Mouse (Mus musculus) thymus, postnatal 10 days (tissue): ENCODE results near the gene Elof1.
A peak's percentile ranks its signal among the peaks of the same experiment; 100 is the strongest.

Experiments used
- DNase-seq, 2 experiments: peaks; one replicate each; pipeline ENCODE4 v3.0.0; 2021; ENCODE audit warnings: low spot score in 2 of 2

Elof1 gene

DNA sequence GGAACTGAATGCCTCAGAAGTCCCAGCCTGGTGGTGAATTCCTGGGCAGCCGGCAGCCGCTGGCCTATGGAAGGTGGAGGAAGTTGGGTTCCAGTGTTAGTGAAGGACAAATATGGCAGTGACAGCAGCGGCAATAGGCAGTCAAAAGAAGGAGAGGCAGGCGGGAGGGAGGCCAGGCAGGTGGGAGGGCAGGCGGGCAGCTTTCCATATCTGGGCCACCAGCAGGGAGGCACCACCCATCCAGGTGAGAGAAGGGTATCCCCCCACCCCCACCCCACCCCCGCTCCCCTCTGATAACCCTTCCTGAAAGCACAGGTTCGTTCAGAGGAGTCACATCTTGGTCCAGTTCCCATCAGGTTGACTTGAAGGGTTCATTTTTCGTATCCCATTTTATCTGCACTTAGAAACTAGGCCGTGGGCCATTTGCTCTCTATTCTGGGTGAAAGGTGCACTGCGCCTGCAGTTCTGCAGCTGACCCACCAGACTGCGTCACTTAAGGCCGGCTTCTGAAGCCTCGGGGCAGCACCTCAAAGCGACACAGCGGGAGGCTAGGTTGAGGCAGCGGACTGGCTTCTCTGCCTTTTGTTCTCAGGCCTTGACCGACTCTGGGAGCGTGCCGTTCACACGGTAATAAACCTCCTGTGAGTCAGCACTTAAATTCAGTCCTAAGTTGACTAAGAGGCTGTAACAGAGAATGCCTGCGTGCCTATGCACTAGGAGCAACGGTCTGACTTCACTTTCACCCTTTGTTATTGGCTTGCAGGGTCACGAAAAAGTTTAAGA is 20.0 kb upstream of the Elof1 start:
- no peak for DNase-seq

DNA sequence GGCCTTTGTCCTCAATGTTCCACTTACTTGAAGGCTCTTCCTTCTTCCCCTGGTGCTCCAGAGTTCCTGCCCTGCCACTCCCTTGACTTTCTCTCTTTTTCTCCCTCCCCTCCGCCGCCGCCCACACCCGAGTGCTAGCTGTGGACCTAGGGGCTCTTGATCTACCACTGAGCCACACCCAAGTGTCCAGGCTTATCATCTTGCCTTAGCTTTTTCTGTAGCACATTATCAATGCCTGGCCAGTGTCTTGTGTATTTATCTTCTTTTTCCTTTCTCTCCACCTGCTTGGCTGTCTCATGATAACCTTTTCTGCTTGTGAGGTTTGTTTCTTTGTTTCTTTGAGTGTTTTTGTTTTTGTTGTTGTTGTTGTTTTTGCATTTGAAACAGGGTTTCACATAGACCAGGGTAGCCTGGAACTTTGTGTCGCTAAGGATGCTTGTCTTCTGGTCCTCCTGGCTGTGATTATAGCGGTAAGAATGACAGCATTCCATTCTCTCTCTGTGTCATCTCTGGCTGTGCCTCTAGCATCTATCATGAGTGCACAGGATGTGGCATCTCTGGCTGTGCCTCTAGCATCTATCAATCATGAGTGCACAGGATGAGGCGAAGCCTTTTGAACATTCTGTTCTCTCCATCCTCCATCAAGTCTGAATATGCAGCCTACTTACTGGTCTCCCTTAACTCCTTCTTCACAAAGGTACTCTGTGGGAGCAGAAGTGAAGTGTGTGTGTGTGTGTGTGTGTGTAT is 18.8 kb upstream of the Elof1 start, which contains the start of gene Acp5:
Gene Acp5, minus strand, starts transcription at position 68 of the 747 bp plus-strand sequence.
- DNase-seq: peak; percentile 20 to 37

DNA sequence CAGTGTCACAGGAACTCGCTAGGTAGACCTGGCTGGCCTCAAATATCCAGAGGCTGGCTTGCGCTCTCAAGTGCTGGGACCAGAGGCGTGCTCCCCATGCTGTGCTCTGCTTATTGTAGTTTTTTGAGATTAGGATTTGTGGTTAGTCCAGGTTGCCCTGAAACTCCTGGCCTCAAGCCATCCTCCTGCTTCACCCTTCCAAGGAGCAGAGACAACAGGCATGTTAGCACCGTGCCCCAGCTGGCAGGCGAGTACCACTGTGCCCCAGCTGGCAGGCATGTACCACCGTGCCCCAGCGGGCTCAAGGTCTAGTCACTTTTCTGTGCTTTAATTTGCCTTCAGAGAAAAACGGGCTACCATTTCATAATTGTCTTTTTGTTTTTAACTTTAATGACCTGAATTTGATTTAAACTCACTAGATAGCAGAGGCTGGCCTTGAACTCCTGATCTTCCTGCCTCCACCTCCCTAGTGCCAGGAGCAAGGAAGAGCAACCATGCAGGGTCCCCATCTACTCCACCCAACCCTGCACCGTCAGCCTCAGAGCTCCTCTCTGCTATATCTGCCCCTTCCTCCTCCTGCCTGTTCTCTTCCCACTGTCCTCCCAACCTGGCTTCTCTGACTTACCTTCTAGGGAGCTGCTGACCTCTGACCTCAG is 18.1 kb upstream of the Elof1 start:
- peak; percentile 14 to 18 for DNase-seq

DNA sequence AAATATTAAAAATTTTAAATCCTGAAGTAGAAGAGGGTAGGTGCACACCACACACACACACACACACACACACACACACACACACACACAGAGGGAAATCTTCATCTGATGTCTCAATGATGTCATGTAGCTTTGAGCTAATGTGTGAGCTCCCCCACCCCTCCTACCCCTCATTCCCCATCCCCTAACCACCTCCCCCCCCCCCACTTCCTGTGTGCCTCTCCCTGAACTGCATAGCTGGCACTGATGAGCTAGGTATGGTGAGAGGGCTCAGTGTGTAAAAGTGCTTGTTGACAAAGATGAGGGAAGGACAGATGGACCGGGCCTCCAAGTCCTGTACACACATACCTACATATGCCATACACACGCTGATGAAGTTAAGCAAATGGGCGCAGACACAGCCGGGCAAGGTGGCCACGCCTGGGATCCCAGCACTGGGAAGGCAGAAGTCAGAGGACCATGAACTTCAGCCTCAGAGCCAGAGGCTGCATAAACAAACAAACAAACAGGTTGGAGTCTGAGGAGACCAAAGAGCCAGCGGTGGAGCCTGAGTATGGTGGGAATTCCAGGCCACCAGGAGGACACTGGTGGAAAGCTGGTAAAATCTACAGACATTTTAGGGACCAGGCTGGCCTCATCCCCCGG is 17.4 kb upstream of the Elof1 start:
- DNase-seq: peak; percentile 17 to 29

DNA sequence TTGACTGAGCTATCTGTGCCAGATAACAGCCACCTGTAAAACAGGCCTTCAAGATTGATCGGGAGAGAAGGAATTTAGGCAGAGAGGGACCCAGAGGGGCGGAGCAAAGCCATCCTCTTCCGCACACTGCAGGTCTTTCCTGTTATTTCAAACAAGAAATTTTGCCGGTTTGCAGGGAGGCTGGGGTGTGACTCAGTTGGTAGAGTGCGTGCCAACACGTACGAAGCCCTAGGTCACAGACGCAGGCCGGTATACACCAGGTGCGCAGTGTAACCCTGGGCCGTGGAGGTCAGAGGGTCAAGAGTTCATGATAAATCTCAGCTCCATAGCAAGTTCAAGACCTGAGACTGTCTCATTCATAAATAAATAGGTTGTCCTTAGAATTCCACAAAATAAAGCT is 15.2 kb upstream of the Elof1 start:
- no peak for DNase-seq

DNA sequence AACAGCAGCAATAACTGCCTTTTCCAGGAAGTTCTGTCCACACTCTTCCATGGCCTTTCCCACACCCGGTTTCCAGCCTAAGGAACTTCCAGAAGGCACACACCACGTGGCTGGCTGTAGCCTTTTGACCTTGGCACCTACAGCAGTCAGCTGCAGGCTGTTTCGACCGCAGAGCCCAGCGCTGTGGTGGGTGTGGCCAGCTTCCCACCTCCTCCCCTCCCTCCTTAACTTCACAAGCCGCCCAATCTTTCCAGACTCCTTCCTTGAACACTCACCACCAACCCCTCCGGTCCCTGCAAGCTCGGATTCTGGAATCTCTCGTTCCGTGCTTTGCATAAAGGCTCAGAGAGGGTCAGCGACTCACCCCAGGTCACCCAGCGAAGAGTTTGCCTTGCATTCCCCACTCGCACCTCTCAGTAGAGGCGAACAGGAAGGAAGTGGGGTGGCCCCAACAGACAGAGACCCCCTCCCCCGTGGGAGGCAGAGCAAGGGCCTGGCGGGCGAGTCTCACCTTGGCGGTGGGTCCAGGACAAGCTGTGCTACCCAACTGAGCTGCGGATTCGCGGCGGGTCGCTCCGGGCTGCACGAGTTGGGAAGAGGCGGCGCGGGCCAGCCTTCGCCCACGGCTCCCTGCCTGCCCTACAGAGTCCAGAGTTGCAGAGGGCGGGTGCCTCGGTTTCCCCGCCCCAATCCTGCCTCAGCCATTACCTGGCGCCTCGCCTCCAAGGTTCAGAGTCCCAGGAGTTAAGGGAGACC is 14.4 kb upstream of the Elof1 start:
- DNase-seq: peak; percentile 78 to 80

DNA sequence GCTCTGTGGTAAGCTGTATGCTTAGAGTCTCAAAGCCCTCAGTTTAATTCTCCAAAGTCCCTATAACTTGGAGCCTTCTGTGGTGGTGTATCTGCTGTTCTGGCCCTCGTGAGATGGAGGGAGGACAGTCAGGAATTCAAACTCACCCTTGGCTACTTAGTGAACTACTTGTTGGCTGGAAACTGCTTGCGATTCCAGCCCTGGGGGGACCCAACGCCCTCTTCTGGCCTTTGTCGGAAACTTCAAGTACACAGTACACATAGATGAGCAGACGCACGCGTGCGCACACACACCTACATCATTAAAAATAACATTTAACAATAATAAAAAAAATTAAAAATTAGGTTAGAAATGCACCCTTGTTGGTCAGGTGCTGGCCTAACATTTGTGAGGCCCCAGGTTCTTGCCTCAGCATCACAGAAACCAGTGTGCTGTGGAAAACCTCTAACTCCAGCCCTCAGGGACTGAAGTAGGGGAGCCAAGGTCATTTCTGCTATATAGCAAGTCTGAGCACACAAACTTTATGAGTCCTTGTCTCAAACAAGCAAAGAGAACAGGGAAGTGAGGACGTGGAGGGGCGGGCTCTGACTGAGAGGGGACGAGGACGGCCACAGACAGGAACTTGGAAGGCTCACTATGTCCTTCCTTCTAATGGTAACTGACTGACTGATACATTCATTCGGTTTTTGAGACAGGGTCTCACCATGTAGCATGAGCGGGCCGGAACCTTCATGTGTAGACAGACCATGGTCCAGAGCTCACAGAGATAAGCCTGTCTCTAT is 8.5 kb upstream of the Elof1 start:
- DNase-seq: no peak

DNA sequence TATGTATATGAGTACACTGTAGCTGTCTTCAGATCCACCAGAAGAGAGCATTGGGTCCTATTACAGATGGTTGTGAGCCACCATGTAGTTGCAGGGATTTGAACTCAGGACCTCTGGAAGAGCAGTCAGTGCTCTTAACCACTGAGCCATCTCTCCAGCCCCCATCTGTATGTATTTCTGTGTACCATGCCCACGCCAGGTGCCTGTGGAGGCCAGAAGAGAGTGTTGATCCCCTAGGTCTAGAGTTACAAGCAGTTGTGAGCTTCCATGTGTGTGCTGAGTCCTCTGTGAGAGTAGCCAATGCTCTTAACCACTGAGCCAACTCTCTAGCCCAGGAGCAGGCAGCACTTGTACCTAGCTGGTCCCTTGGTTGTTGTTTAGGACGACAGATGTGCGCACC is 7.2 kb upstream of the Elof1 start:
- DNase-seq: no peak

DNA sequence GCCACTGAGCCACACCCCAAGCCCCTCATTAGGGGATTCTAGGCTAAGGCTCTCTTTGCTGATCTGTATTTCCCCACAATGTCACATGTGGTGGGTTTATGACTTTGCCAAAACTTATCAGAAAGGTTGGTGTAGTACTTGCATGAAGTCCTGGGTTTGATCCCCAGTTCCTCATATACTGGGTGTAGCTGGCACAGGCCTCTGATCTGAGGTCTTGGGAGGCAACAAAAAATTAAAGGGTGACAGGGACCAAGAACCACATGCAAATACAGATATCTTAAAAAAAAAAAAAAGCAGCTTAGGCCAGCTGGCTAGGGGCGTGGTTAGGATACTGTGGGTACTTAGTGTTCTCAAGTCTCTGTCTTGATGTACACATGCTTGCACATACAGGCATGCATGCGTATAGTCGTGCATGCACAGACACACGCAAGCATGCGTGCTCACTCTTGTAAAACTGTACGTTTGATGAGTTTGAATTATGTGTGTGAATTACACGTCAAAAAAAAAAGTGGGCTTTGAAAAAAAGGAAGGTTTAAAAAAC is 6.2 kb upstream of the Elof1 start:
- no peak for DNase-seq

DNA sequence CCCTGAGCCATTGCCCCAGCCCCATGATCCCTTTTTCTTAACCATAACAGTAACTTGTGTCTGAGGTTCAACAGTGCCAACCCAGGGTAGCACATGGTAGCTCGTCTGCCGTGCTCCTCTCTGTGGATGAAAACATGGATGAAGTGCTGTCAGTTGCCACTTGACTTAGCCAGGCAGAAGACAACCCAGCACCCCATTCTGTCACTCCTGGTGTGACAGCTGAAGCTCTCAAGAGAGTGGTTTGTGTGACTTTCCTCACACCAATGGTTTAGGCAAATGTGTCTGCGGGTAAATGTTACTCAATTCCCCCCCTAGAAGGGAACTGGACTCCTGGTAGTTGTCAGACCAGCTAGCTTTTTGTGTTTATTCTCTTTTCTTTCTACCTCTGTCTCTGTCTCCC is 5.0 kb upstream of the Elof1 start:
- DNase-seq: no peak

DNA sequence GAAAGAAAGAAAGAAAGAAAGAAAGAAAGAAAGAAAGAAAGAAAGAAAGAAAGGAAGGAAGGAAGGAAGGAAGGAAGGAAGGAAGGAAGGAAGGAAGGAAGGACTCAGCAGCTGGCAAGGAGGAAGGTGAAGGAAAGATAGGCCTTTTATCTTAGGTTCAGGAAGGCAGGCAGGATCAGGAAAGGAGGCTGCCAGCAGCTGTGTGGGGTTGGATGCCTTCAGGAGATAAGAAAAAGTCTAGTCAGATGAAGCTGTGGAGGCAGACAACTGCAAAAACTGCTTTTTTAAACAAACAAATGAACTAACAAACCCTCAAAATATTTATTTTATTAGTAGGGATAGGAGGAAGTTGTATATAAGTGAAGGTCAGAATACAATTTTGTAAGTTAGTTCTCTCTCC is 4.6 kb upstream of the Elof1 start:
- DNase-seq: no peak

DNA sequence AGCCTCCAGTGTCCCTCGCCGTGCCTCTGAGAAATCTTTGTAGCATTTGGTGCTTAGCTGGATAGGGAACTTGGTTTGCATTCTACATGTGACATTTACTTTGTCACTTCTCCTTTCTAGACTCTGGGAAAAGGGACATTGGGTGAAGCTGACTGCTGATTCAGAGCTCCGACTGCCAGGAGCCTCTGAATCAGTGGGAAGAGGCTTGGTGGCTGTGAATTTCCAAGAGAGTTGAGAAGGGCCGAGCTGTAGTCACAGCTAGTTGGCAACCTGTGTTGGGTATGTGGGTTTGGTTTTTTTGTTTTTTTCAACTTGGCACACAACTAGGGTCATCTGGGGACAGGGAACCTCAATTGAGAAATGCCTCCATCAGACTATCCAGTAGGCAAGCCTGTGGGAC is 2.6 kb upstream of the Elof1 start:
- no peak for DNase-seq

DNA sequence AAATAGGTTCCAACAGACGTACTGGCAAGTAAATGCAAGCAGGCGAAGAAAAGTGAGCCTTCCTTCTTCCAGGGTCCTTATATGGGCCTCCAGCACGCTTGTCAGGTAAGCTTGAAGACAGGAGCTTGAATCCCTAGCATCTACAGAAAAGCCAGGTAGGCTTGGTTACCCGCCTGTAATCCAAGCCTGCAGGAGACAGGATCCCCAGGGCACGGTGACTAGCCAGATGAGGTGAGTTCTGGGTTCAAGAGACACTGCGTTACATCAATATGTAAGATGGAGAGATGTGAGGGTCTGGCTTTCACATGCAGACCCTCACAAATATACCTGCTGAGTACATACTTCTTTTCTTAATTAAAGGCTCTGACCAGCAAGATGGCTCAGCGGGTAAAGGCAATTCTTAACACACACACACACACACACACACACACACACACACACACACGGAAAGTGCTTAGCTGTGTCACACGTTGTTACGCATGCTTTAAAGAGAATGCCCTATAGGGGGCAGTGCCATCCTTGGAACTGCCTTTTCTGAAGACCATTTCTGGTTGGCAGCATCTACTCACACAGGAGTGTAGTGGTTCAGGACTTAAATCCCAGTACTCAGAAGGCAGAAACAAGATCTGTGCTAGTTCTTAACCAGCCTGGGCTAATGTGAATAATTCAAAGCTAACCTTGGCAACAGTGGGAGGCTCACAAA is 933 bp upstream of the Elof1 start:
- DNase-seq: peak; percentile 52 to 74

DNA sequence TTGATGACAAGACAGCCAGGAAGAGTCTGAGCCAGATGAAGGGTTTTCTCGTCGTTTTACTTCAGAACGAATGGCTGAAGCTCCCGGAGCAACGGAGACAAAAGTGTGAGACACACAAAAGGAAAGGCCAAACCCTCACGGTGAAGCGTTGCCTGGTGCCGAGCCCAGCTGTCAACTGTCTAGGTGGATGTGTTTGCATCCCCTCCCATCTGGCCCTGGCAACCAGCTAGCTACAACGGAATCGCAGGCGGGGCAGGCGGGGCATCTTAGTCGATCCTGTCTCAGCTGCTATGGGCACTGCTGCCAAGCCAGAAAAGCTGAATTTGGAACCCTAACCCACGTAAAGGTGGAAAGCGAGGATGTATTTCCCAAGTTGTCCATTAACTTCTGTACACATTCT is 886 bp downstream of the Elof1 start:
- DNase-seq: peak in 1 of 2 experiments; percentile 19

DNA sequence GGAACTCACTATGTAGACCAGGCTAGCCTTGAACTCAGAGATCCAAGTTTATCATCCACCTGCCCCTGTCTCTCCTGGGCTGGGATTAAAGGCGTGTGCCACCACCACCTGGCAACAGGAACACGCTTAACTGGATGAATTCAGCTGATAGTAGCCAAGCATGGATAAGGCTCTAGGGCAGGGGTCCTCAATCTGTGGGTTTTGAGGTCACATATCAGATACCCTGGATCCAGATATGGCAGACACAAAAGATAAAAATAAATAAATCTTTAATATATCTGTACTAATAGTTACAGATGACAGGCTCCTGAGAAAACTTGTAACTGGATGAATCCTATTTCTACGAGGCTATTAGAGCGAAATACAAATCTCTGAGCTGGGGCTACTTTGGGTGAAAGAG is 1.3 kb downstream of the Elof1 start:
- DNase-seq: no peak

DNA sequence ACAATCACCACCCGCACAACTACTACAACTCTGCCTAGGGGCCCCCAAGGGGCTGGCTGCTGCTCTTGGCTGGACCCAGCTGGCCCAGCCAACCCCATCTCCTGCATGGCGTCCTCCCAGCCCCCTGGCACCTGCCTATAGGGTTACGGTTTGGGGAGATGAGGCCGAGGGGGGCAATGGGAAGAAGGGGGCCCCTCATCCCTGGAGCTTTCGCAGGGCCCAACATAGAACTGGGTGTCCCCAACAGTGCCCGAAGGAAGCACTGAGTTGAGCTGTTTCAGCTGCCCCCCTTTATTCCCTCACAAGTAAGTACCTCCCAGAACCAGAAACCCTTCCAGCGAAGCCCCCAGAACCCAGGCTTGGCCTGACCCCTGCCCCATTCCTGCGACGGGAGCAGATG is 8.8 kb downstream of the Elof1 start:
- DNase-seq: no peak

DNA sequence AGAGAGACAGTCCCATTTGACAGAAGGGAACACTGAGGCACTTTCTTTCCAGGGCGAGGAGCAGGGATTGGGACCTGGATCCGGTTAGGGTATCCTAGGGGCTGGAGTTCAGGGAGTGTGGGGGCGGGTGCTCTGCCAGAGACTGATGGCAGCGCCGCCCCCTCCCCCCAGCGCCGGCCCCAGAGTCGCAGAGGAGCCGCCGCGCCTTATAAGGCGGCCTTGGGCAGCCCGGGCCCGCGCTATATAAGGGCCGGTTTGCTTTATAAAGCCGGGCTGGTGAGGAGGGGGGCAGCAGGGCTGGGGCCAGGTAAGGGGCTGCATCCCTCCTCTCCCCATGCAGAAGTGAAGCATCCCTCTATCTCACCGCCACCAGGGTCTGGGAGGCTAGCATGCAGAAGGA is 17.1 kb downstream of the Elof1 start:
- DNase-seq: no peak

DNA sequence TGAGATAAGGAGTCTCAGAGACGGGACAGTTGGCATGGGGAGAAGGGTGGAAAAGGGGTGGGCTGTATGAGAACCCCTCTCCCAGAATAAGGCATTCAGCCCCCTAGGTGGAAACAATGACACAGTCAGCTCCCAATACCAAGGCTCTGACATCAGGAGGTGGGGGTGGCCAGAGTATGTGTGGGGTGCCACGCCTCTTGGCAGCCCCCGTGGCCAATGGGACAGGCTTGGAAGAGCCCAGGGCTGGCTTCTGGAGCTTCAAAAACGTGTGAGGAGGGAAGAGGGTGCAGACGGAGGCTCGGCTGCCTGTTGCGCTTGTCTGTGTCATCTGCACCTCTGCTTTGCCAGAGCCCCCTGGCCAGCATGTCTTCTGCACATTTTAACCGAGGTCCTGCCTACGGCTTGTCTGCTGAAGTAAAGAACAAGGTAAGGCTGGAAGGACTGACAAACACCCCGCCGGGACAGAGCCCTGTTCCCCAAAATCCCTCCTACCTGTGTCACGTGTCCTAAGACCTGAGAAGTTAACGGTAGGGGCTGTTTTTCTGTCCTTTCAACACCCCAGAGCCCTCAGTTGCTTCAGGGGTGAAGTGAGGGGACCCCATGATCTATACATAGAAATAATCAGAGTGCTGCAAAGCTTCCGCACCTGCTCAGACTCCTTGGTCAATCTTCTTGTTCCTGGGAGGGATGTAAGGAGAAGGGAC is 17.8 kb downstream of the Elof1 start, which contains the start of gene Cnn1:
Gene Cnn1, plus strand, starts transcription at position 224 of the 704 bp plus-strand sequence.
- DNase-seq: no peak

DNA sequence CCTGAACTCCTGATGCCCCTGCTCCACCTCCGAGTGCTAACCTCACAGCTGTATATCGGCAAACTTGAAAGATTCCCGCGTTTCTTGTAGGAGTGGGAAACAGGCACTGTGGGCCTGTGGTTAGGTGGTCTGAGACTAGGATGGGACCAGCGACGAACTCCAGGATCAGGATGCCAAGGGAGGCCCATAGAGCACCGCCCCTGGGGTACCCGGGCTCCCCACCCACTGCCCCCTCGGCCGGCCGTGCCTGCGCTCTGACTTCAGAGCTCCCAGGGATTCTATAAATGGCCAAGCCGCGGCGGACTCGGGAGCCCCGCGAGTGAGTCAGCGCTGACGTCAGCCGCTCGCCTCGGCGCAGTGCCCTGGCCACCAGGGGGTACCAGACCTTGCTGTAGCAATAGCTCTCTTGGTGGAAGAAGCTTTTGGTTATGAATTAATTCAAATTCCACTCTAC is 21.1 kb downstream of the Elof1 start:
- peak; percentile 65 to 80 for DNase-seq
